Mouse (Mus musculus) MEL (cell line): ENCODE measurements around the gene Mymx. TPM values are rescaled to one million over a fixed set of nuclear protein-coding genes. Genes with fewer than 3 reads are reported as not detected.

Source experiments
- DNase-seq: peaks from one replicate; pipeline ENCODE4 v3.0.0; 2011; ENCODE audit warnings: low read depth, low spot score
- H3K27ac ChIP-seq: 2 replicates; pipeline ENCODE4 v1.5.1; 2012; ENCODE audit warnings: low read depth, mild to moderate bottlenecking, control low read depth, low read length, moderate library complexity; ENCODE audit not compliant: control insufficient read depth
- H3K27me3 ChIP-seq, 2 experiments: fragments of 150-350 bp in 1 of 2; sonication (generic) in 1 of 2; 2 replicates each; pipeline ENCODE4 v1.6.1; 2012; ENCODE audit warnings: low read length in 2 of 2, mild to moderate bottlenecking in 2 of 2, improper control_type of control experiment in 1 of 2, moderate library complexity in 1 of 2; ENCODE audit not compliant: insufficient read depth in 2 of 2, control insufficient read depth in 1 of 2
- H3K36me3 ChIP-seq, 2 experiments: 2 replicates each; pipeline ENCODE4 v1.6.1; 2012 to 2014; ENCODE audit warnings: low read length in 2 of 2, improper control_type of control experiment in 1 of 2, inconsistent platforms in 1 of 2, mild to moderate bottlenecking in 1 of 2; ENCODE audit not compliant: insufficient read depth in 2 of 2, control insufficient read depth in 1 of 2
- H3K4me1 ChIP-seq, 2 experiments: fragments of 150-350 bp in 1 of 2; sonication (generic) in 1 of 2; 2 replicates each; pipeline ENCODE4 v1.6.1; 2012; ENCODE audit warnings: low read length in 2 of 2, improper control_type of control experiment in 1 of 2, mild to moderate bottlenecking in 1 of 2; ENCODE audit not compliant: insufficient read depth in 2 of 2, control insufficient read depth in 1 of 2
- H3K4me3 ChIP-seq, 2 experiments: fragments of 150-350 bp in 1 of 2; sonication (generic) in 1 of 2; 2 replicates each; pipeline ENCODE4 v1.5.1; 2012; ENCODE audit warnings: low read depth in 2 of 2, low read length in 2 of 2, mild to moderate bottlenecking in 2 of 2, moderate library complexity in 2 of 2, control low read depth in 1 of 2, improper control_type of control experiment in 1 of 2; ENCODE audit not compliant: control insufficient read depth in 1 of 2, insufficient read depth in 1 of 2
- H3K79me2 ChIP-seq: 2 replicates; pipeline ENCODE4 v1.6.1; 2012; ENCODE audit warnings: mild to moderate bottlenecking, low read length, moderate library complexity; ENCODE audit not compliant: control insufficient read depth, poor library complexity, insufficient read depth
- H3K9ac ChIP-seq: 2 replicates; pipeline ENCODE4 v1.6.1; 2012; ENCODE audit warnings: low read depth, mild to moderate bottlenecking, control low read depth, low read length, moderate library complexity; ENCODE audit not compliant: control insufficient read depth, poor library complexity, severe bottlenecking
- H3K9me3 ChIP-seq: fragments of 150-350 bp; sonication (generic); replicated peaks from 2 replicates; pipeline ENCODE4 v1.6.1; 2012; ENCODE audit warnings: mild to moderate bottlenecking, low read length, improper control_type of control experiment, moderate library complexity; ENCODE audit not compliant: insufficient read depth
- BHLHE40 ChIP-seq: IDR thresholded peaks from 2 replicates; pipeline ENCODE4 v1.6.1; 2012; ENCODE audit warnings: low read depth, mild to moderate bottlenecking, inconsistent platforms, low read length, improper control_type of control experiment, borderline replicate concordance
- CHD1 ChIP-seq: IDR thresholded peaks from 2 replicates; pipeline ENCODE4 v1.6.1; 2012; ENCODE audit warnings: low read depth, mild to moderate bottlenecking, inconsistent platforms, low read length, improper control_type of control experiment
- CHD2 ChIP-seq: IDR thresholded peaks from 2 replicates; pipeline ENCODE4 v1.6.1; 2011; ENCODE audit warnings: low read length, improper control_type of control experiment
- E2F4 ChIP-seq: IDR thresholded peaks from 2 replicates; pipeline ENCODE4 v1.6.1; 2011; ENCODE audit warnings: low read depth, low read length, improper control_type of control experiment, borderline replicate concordance
- ELF1 ChIP-seq: IDR thresholded peaks from 2 replicates; pipeline ENCODE4 v1.6.1; 2014; ENCODE audit warnings: low read depth, mild to moderate bottlenecking, inconsistent platforms, low read length, improper control_type of control experiment, moderate library complexity
- EP300 ChIP-seq, 2 experiments: IDR thresholded peaks; 2 replicates each; pipeline ENCODE4 v1.6.1; 2011; ENCODE audit warnings: improper control_type of control experiment in 2 of 2, low read length in 2 of 2, low read depth in 1 of 2, mild to moderate bottlenecking in 1 of 2
- ETS1 ChIP-seq: IDR thresholded peaks from 2 replicates; pipeline ENCODE4 v1.6.1; 2012; ENCODE audit warnings: low read depth, mild to moderate bottlenecking, inconsistent platforms, low read length, improper control_type of control experiment, moderate library complexity
- GABPA ChIP-seq: IDR thresholded peaks from 2 replicates; pipeline ENCODE4 v1.6.1; 2012; ENCODE audit warnings: low read depth, mild to moderate bottlenecking, inconsistent platforms, low read length, improper control_type of control experiment, moderate library complexity
- GATA1 ChIP-seq: IDR thresholded peaks from 2 replicates; pipeline ENCODE4 v1.6.1; 2011; ENCODE audit warnings: low read depth, low read length, improper control_type of control experiment
- HCFC1 ChIP-seq: IDR thresholded peaks from 2 replicates; pipeline ENCODE4 v1.6.1; 2012; ENCODE audit warnings: low read depth, mild to moderate bottlenecking, inconsistent platforms, low read length, improper control_type of control experiment, moderate library complexity
- KAT2A ChIP-seq: conservative IDR thresholded peaks from 2 replicates; pipeline ENCODE4 v1.6.1; 2012; ENCODE audit warnings: low read depth, low read length, improper control_type of control experiment, inconsistent platforms
- MAX ChIP-seq: IDR thresholded peaks from 2 replicates; pipeline ENCODE4 v1.6.1; 2011; ENCODE audit warnings: low read length, improper control_type of control experiment
- MAZ ChIP-seq: IDR thresholded peaks from 2 replicates; pipeline ENCODE4 v1.6.1; 2012; ENCODE audit warnings: low read depth, mild to moderate bottlenecking, inconsistent platforms, low read length, improper control_type of control experiment
- MXI1 ChIP-seq: IDR thresholded peaks from 2 replicates; pipeline ENCODE4 v1.6.1; 2011; ENCODE audit warnings: mild to moderate bottlenecking, low read depth, low read length, improper control_type of control experiment
- NRF1 ChIP-seq: IDR thresholded peaks from 2 replicates; pipeline ENCODE4 v1.6.1; 2014; ENCODE audit warnings: low read depth, mild to moderate bottlenecking, inconsistent platforms, low read length, improper control_type of control experiment, moderate library complexity; ENCODE audit not compliant: poor library complexity, insufficient read depth, severe bottlenecking
- POLR2A ChIP-seq, 2 experiments: IDR thresholded peaks; 2 replicates each; pipeline ENCODE4 v1.6.1; 2011 to 2012; ENCODE audit warnings: low read length in 2 of 2, mild to moderate bottlenecking in 2 of 2, control low read depth in 1 of 2, improper control_type of control experiment in 1 of 2, low read depth in 1 of 2, moderate library complexity in 1 of 2; ENCODE audit not compliant: control insufficient read depth in 1 of 2, insufficient read depth in 1 of 2, poor library complexity in 1 of 2
- POLR2AphosphoS5 ChIP-seq: IDR thresholded peaks from 2 replicates; pipeline ENCODE4 v1.6.1; 2012; ENCODE audit warnings: low read depth, borderline replicate concordance, mild to moderate bottlenecking, inconsistent platforms, low read length, moderate library complexity, mixed read lengths
- RAD21 ChIP-seq: IDR thresholded peaks from 2 replicates; pipeline ENCODE4 v1.6.1; 2011; ENCODE audit warnings: mild to moderate bottlenecking, low read depth, low read length, improper control_type of control experiment
- TAL1 ChIP-seq: IDR thresholded peaks from 2 replicates; pipeline ENCODE4 v1.6.1; 2012; ENCODE audit warnings: mild to moderate bottlenecking, inconsistent platforms, low read length, moderate library complexity, mixed read lengths
- TBP ChIP-seq: IDR thresholded peaks from 2 replicates; pipeline ENCODE4 v1.8.0; 2011; ENCODE audit warnings: low read depth, low read length, improper control_type of control experiment
- TCF12 ChIP-seq: IDR thresholded peaks from 2 replicates; pipeline ENCODE4 v1.6.1; 2014; ENCODE audit warnings: low read depth, mild to moderate bottlenecking, inconsistent platforms, low read length, improper control_type of control experiment, moderate library complexity
- UBTF ChIP-seq: IDR thresholded peaks from 2 replicates; pipeline ENCODE4 v1.6.1; 2012; ENCODE audit warnings: low read depth, mild to moderate bottlenecking, inconsistent platforms, low read length, improper control_type of control experiment, moderate library complexity, borderline replicate concordance; ENCODE audit not compliant: insufficient read depth
- ZC3H11A ChIP-seq: IDR thresholded peaks from 2 replicates; pipeline ENCODE4 v1.6.1; 2012; ENCODE audit warnings: low read depth, mild to moderate bottlenecking, inconsistent platforms, low read length, improper control_type of control experiment
- ZKSCAN1 ChIP-seq: IDR thresholded peaks from 2 replicates; pipeline ENCODE4 v1.6.1; 2012; ENCODE audit warnings: low read depth, mild to moderate bottlenecking, inconsistent platforms, low read length, improper control_type of control experiment, moderate library complexity
- ZMIZ1 ChIP-seq: IDR thresholded peaks from 2 replicates; pipeline ENCODE4 v1.6.1; 2012; ENCODE audit warnings: low read depth, mild to moderate bottlenecking, inconsistent platforms, low read length, improper control_type of control experiment, moderate library complexity
- ZNF384 ChIP-seq: IDR thresholded peaks from 2 replicates; pipeline ENCODE4 v1.6.1; 2012; ENCODE audit warnings: low read depth, mild to moderate bottlenecking, inconsistent platforms, low read length, improper control_type of control experiment
- polyA plus RNA-seq, 2 experiments: library from polyadenylated mRNA; stranded (reverse) in 1 of 2; unstranded in 1 of 2; fragments of >175 nt in 1 of 2; fragments of >200 nt in 1 of 2; gene quantifications; 2 replicates each; pipeline versions ENCODE4 v1.2.1 to v1.2.4; 2012; ENCODE audit warnings: low replicate concordance in 2 of 2, low read depth in 1 of 2; ENCODE audit not compliant: insufficient read length in 2 of 2, insufficient read depth in 1 of 2, missing spikeins in 1 of 2
- total RNA-seq: library from RNA; depleted of rRNA; stranded (reverse); fragments of 300-350 nt; gene quantifications from 2 replicates; pipeline ENCODE4 v1.2.3, GENCODE M21; 2012

The Mymx gene
- total and polyA plus RNA-seq, 3 experiments, result not detected

- TF ChIP-seq MXI1, result no peak
- no peak for TF ChIP-seq CHD2
- no peak for TF ChIP-seq GATA1
- TF ChIP-seq TCF12, result no peak
- no peak for TF ChIP-seq UBTF
- no peak for TF ChIP-seq ZNF384
- no peak for TF ChIP-seq ELF1
- TF ChIP-seq TAL1, result no peak
- TF ChIP-seq POLR2AphosphoS5, result no peak
- TF ChIP-seq MAX, result no peak
- TF ChIP-seq NRF1, result no peak
- TF ChIP-seq BHLHE40, result no peak
- TF ChIP-seq POLR2A (IDR thresholded peaks at IDR 0.05; ENCODE audit: control insufficient read depth in 1 of 2, insufficient read depth in 1 of 2, low read depth in 1 of 2, low read length in 2 of 2, poor library complexity in 1 of 2), result no peak
- no peak for TF ChIP-seq MAZ
- no peak for TF ChIP-seq ZMIZ1
- no peak for TF ChIP-seq ZKSCAN1
- TF ChIP-seq RAD21, result no peak
- TF ChIP-seq E2F4, result no peak
- no peak for TF ChIP-seq GABPA
- DNase-seq, result no peak
- Histone ChIP-seq H3K27ac (no peak overlapping the region), H3K4me3 (no peak overlapping the region), H3K27me3 (peaks cover 9 to 12% of the 10 kb centered on the region in 2 experiments), H3K9ac (no peak overlapping the region), H3K4me1 (no peaks in the 10 kb centered on the region), H3K36me3 (no peaks in the 10 kb centered on the region), H3K9me3 (no peaks in the 10 kb centered on the region), H3K79me2 (no peaks in the 10 kb centered on the region)
Measured at GRCm38 (mm10) chr17:45638596-45639295, 36.8 kb upstream of the Mymx start.

DNA sequence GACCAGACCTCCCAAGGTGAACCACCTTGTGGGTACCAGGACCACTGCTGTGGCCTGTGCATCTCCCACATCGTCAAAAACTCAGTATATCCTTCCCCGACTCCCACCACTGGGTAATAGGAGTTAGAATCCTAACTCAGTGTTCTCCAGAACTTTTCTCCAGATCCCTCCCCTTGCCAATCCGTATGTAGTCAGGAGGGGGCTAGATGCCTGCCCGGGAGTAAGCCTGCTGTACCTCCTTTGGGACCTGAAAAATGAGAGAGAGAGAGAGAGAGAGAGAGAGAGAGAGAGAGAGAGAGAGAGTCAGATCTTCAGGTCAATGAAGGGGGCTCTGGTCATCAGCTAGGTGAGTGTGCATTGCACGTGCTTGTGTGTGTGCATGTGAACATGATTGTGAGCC, 32.1 kb upstream of the Mymx start:
- Histone ChIP-seq H3K27ac (no peak overlapping the region), H3K27me3 (peaks cover 0 to 2% of the 10 kb centered on the region in 2 experiments; a peak in 2 of 4 replicates), H3K9ac (no peak overlapping the region), H3K4me3 (no peak overlapping the region), H3K9me3 (no peaks in the 10 kb centered on the region), H3K4me1 (peaks cover 2 to 8% of the 10 kb centered on the region in 2 experiments; a peak in 2 of 4 replicates)
- DNase-seq, result no peak
- TF ChIP-seq MAZ (no peak), EP300 (IDR thresholded peaks at IDR 0.05; ENCODE audit: low read depth in 1 of 2, low read length in 2 of 2) (no peak), POLR2AphosphoS5 (no peak), CHD1 (no peak), ZMIZ1 (no peak), ETS1 (no peak), ZNF384 (no peak), UBTF (no peak), KAT2A (no peak), ZC3H11A (no peak), NRF1 (no peak), HCFC1 (no peak), E2F4 (no peak), TBP (no peak), BHLHE40 (no peak)
- TF ChIP-seq, all 39 proteins: peak for 0
- Histone ChIP-seq H3K36me3 (peaks cover 0 to 6% of the 10 kb centered on the region in 2 experiments; a peak in 2 of 4 replicates), H3K79me2 (no peaks in the 10 kb centered on the region)
